Comparison of ENCODE assay signal across 28 mouse cellular contexts in the genomic region with DNA sequence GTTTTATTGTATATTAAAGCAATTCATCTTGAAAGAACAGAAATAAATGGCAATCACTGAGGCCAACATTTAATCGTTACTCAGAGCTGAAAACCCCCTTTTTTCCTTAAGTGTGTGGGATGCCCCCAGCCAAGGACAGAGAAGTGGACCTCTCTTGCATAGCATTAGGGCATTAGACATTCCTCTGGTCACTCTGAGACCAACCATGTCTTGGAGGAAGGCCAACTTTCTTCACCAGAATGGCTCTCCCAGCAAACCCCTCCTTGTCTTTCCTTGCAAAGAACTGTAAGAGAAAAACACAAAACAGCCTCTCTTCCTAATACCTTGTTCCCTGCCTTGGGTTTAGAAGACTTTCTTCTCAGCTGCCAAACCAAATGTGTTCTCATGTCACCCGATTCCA.
DNase-seq lines count a peak whose midpoint lies in the region; ATAC-seq and TF ChIP-seq lines count a peak whose summit lies in the region.
"Had no signal": no experiment of that assay in that cellular context is flagged by ENCODE, and none has a peak within 500 bp of the region (broad histone marks: within the 10 kb centered on the region; RNA-seq: fewer than 3 reads in every experiment).

No protein-coding gene starts in this region.

- no peak for TF ChIP-seq CTCF in kidney, postnatal 0 days (IDR thresholded peaks at IDR 0.05; ENCODE audit: low read depth)
- TF ChIP-seq CTCF in midbrain, postnatal 0 days (IDR thresholded peaks at IDR 0.05), result no peak

- H3K4me2 ChIP-seq in heart, embryonic 11.5 days, result no peak overlapping the region
- H3K4me2 ChIP-seq in kidney, postnatal 0 days (ENCODE audit: low read length), result no peak overlapping the region
- H3K4me2 ChIP-seq in midbrain, postnatal 0 days (ENCODE audit: low read depth, low read length, poor library complexity, severe bottlenecking), result no peak overlapping the region
- H3K4me2 ChIP-seq in midbrain, embryonic 16.5 days (ENCODE audit: low read length), result no peak overlapping the region
- H3K4me2 ChIP-seq in intestine, embryonic 15.5 days (replicated peaks), result no peak overlapping the region
- H3K4me2 ChIP-seq: embryonic facial prominence, embryonic 12.5 days; heart, embryonic 12.5 days; hindbrain, embryonic 15.5 days; kidney, embryonic 15.5 days; lung, embryonic 15.5 days; midbrain, embryonic 15.5 days had no signal

- no peaks in the 10 kb centered on the region for H3K27me3 ChIP-seq in heart, embryonic 11.5 days (ENCODE audit: control insufficient read depth, insufficient read depth, low read length)
- no peaks in the 10 kb centered on the region for H3K27me3 ChIP-seq in kidney, postnatal 0 days (ENCODE audit: insufficient read depth, low read length)
- no peaks in the 10 kb centered on the region for H3K27me3 ChIP-seq in midbrain, postnatal 0 days (ENCODE audit: insufficient read depth, low read length)
- no peaks in the 10 kb centered on the region for H3K27me3 ChIP-seq in midbrain, embryonic 16.5 days (ENCODE audit: control insufficient read depth, insufficient read depth, low read depth, low read length)
- H3K27me3 ChIP-seq in intestine, embryonic 15.5 days (replicated peaks), result no peaks in the 10 kb centered on the region
- H3K27me3 ChIP-seq: embryonic facial prominence, embryonic 12.5 days; heart, embryonic 12.5 days; hindbrain, embryonic 15.5 days; kidney, embryonic 15.5 days; lung, embryonic 15.5 days; midbrain, embryonic 15.5 days had no signal

- DNase-seq in heart, adult 11 months, result peak; percentile 68
- peak; percentile 41 for DNase-seq in kidney, postnatal 0 days (ENCODE audit: low spot score)
- no peak for DNase-seq in kidney, postnatal 25 days
- peak; percentile 61 for DNase-seq in midbrain, postnatal 0 days (ENCODE audit: low spot score)
- DNase-seq: adrenal gland, postnatal 14 days; cerebellum, adult 11-12 months; cerebellum, adult 9-11 months; embryo, embryonic 11 days; gastrocnemius, postnatal 14 days; heart, adult 18-20 months; heart, postnatal 4 days; liver; retina, postnatal 1 day; right cerebral cortex, postnatal 14 days had no signal

- H3K4me1 ChIP-seq in heart, embryonic 11.5 days (ENCODE audit: control insufficient read depth, insufficient read depth, low read length), result peaks cover 23% of the 10 kb centered on the region
- peaks cover 25% of the 10 kb centered on the region for H3K4me1 ChIP-seq in kidney, postnatal 0 days (replicated peaks; ENCODE audit: insufficient read depth, low read length)
- peaks cover 2% of the 10 kb centered on the region; the same call in 1 of the 2 replicates for H3K4me1 ChIP-seq in midbrain, postnatal 0 days (ENCODE audit: insufficient read depth, low read length)
- H3K4me1 ChIP-seq in midbrain, embryonic 16.5 days (ENCODE audit: control insufficient read depth, insufficient read depth, low read length), result peaks cover 6% of the 10 kb centered on the region; the same call in 1 of the 2 replicates
- peaks cover 20% of the 10 kb centered on the region for H3K4me1 ChIP-seq in intestine, embryonic 15.5 days (replicated peaks)

- H3K27ac ChIP-seq in heart, embryonic 11.5 days (ENCODE audit: low read depth, low read length), result no peak overlapping the region
- H3K27ac ChIP-seq in kidney, postnatal 0 days, result no peak overlapping the region
- H3K27ac ChIP-seq in midbrain, postnatal 0 days (ENCODE audit: low read depth, low read length), result no peak overlapping the region
- H3K27ac ChIP-seq in midbrain, embryonic 16.5 days (ENCODE audit: low read length), result no peak overlapping the region
- no peak overlapping the region for H3K27ac ChIP-seq in intestine, embryonic 15.5 days
- H3K27ac ChIP-seq: embryonic facial prominence, embryonic 12.5 days; hindbrain, embryonic 15.5 days; kidney, embryonic 15.5 days; liver, embryonic 14.5 days; lung, embryonic 15.5 days; midbrain, embryonic 10.5 days; midbrain, embryonic 15.5 days had no signal

- H3K9me3 ChIP-seq in heart, embryonic 11.5 days (replicated peaks; ENCODE audit: control insufficient read depth, low read length), result no peaks in the 10 kb centered on the region
- H3K9me3 ChIP-seq in kidney, postnatal 0 days (replicated peaks; ENCODE audit: low read length), result no peaks in the 10 kb centered on the region
- H3K9me3 ChIP-seq in midbrain, postnatal 0 days (ENCODE audit: low read length), result no peaks in the 10 kb centered on the region
- no peaks in the 10 kb centered on the region for H3K9me3 ChIP-seq in midbrain, embryonic 16.5 days (replicated peaks; ENCODE audit: control insufficient read depth, low read length, poor library complexity, severe bottlenecking)
- H3K9me3 ChIP-seq in intestine, embryonic 15.5 days, result no peaks in the 10 kb centered on the region
- H3K9me3 ChIP-seq: embryonic facial prominence, embryonic 12.5 days; heart, embryonic 12.5 days; hindbrain, embryonic 15.5 days; kidney, embryonic 15.5 days; lung, embryonic 15.5 days; midbrain, embryonic 10.5 days; midbrain, embryonic 15.5 days had no signal

- no peak for ATAC-seq in heart, embryonic 11.5 days (replicated peaks; ENCODE audit: insufficient number of reproducible peaks, low FRiP score, low TSS enrichment)
- no peak for ATAC-seq in kidney, postnatal 0 days (replicated peaks; ENCODE audit: low FRiP score, low read depth)
- ATAC-seq in midbrain, postnatal 0 days (ENCODE audit: low FRiP score), result no peak
- ATAC-seq in midbrain, embryonic 16.5 days, result no peak
- no peak for ATAC-seq in intestine, embryonic 15.5 days
- ATAC-seq: forebrain, embryonic 14.5 days; intestine, embryonic 16.5 days; midbrain, embryonic 15.5 days had no signal

- 74% methylated on average over 2 of the region's 2 CpGs for WGBS in heart, embryonic 11.5 days (ENCODE audit: insufficient replicate concordance)
- 33% methylated on average over 2 of the region's 2 CpGs for WGBS in kidney, postnatal 0 days
- WGBS in midbrain, postnatal 0 days, result 62% methylated on average over 2 of the region's 2 CpGs
- WGBS in midbrain, embryonic 16.5 days, result 65% methylated on average over 2 of the region's 2 CpGs
- WGBS in intestine, embryonic 15.5 days, result 74% methylated on average over 2 of the region's 2 CpGs

- H3K9ac ChIP-seq in heart, embryonic 11.5 days (ENCODE audit: low read depth, low read length), result no peak overlapping the region
- no peak overlapping the region for H3K9ac ChIP-seq in kidney, postnatal 0 days (ENCODE audit: low read depth, low read length)
- H3K9ac ChIP-seq in midbrain, postnatal 0 days (replicated peaks; ENCODE audit: low read length, poor library complexity, severe bottlenecking), result no peak overlapping the region
- H3K9ac ChIP-seq in midbrain, embryonic 16.5 days (ENCODE audit: low read depth, low read length), result no peak overlapping the region
- no peak overlapping the region for H3K9ac ChIP-seq in intestine, embryonic 15.5 days
- H3K9ac ChIP-seq: embryonic facial prominence, embryonic 12.5 days; heart, embryonic 12.5 days; hindbrain, embryonic 15.5 days; kidney, embryonic 15.5 days; liver, embryonic 14.5 days; lung, embryonic 15.5 days; midbrain, embryonic 15.5 days had no signal

- H3K36me3 ChIP-seq in heart, embryonic 11.5 days (ENCODE audit: control insufficient read depth, insufficient read depth, low read length), result no peaks in the 10 kb centered on the region
- H3K36me3 ChIP-seq in kidney, postnatal 0 days (ENCODE audit: insufficient read depth, low read length), result no peaks in the 10 kb centered on the region
- H3K36me3 ChIP-seq in midbrain, postnatal 0 days (ENCODE audit: insufficient read depth, low read length), result no peaks in the 10 kb centered on the region
- no peaks in the 10 kb centered on the region for H3K36me3 ChIP-seq in midbrain, embryonic 16.5 days (ENCODE audit: control insufficient read depth, insufficient read depth, low read length)
- no peaks in the 10 kb centered on the region for H3K36me3 ChIP-seq in intestine, embryonic 15.5 days
- H3K36me3 ChIP-seq: embryonic facial prominence, embryonic 12.5 days; G1E; heart, embryonic 12.5 days; hindbrain, embryonic 15.5 days; kidney, embryonic 15.5 days; lung, embryonic 15.5 days; midbrain, embryonic 10.5 days; midbrain, embryonic 15.5 days had no signal

- no peak overlapping the region for H3K4me3 ChIP-seq in heart, embryonic 11.5 days (ENCODE audit: low read depth, low read length)
- no peak overlapping the region for H3K4me3 ChIP-seq in kidney, postnatal 0 days (replicated peaks; ENCODE audit: low read depth, low read length)
- no peak overlapping the region for H3K4me3 ChIP-seq in midbrain, postnatal 0 days (ENCODE audit: low read depth, low read length)
- no peak overlapping the region for H3K4me3 ChIP-seq in midbrain, embryonic 16.5 days (ENCODE audit: low read depth, low read length)
- H3K4me3 ChIP-seq in intestine, embryonic 15.5 days (replicated peaks), result no peak overlapping the region
- H3K4me3 ChIP-seq: embryonic facial prominence, embryonic 12.5 days; heart, embryonic 12.5 days; hindbrain, embryonic 15.5 days; kidney, embryonic 15.5 days; lung, embryonic 15.5 days; midbrain, embryonic 10.5 days; midbrain, embryonic 15.5 days had no signal

Comparison
In these comparisons a context has a peak if more than half of its experiments do, and no peak if none do; other contexts are left out.
1. DNase-seq: peak in heart, adult 11 months (single experiment), kidney, postnatal 0 days (single experiment) and midbrain, postnatal 0 days (single experiment); none in kidney, postnatal 25 days (0 of 2).